In genomic region chr19:5848032-5848825, GRCm38 (mm10) we compare ENCODE assay signal across 8 mouse cellular contexts. TPM values are rescaled to one million over a fixed set of nuclear protein-coding genes. Genes with fewer than 3 reads are reported as not detected.
DNase-seq lines count a peak whose midpoint lies in the region; ATAC-seq and TF ChIP-seq lines count a peak whose summit lies in the region.

No protein-coding gene starts in this region.

- peak overlapping the region; percentile 43 for H3K9ac ChIP-seq in intestine, embryonic 15.5 days
- peak overlapping the region; percentile 85 for H3K9ac ChIP-seq in liver, embryonic 13.5 days
- peak overlapping the region; percentile 52 for H3K9ac ChIP-seq in neural tube, embryonic 11.5 days (ENCODE audit: low read length)

- H3K4me2 ChIP-seq in intestine, embryonic 15.5 days (replicated peaks), result peak overlapping the region; percentile 74
- peak overlapping the region; percentile 84 for H3K4me2 ChIP-seq in liver, embryonic 13.5 days
- H3K4me2 ChIP-seq in neural tube, embryonic 11.5 days (ENCODE audit: low read depth), result peak overlapping the region; percentile 2; the same call in 1 of the 2 replicates

- no peaks in the 10 kb centered on the region for H3K9me3 ChIP-seq in intestine, embryonic 15.5 days
- no peaks in the 10 kb centered on the region for H3K9me3 ChIP-seq in liver, embryonic 13.5 days (replicated peaks)
- no peaks in the 10 kb centered on the region for H3K9me3 ChIP-seq in neural tube, embryonic 11.5 days (ENCODE audit: control insufficient read depth, low read length)

- peak overlapping the region; percentile 96 for H3K4me3 ChIP-seq in testis, adult 2 months (ENCODE audit: control insufficient read depth, low read depth, low read length)
- peak overlapping the region; percentile 54 for H3K4me3 ChIP-seq in cerebellum, adult 2 months (replicated peaks; ENCODE audit: insufficient read depth, low read depth, low read length)
- no peak overlapping the region for H3K4me3 ChIP-seq in intestine, embryonic 15.5 days (replicated peaks)
- peak overlapping the region; percentile 66 for H3K4me3 ChIP-seq in liver, embryonic 13.5 days (replicated peaks)
- H3K4me3 ChIP-seq in neural tube, embryonic 11.5 days (ENCODE audit: low read depth, low read length), result no peak overlapping the region

- no peak for ATAC-seq in intestine, embryonic 15.5 days
- ATAC-seq in liver, embryonic 13.5 days (ENCODE audit: low read depth), result peak; percentile 62
- no peak for ATAC-seq in neural tube, embryonic 11.5 days (ENCODE audit: insufficient read depth, low FRiP score, low TSS enrichment)
- ATAC-seq in granulocyte monocyte progenitor cell, adult 5-6 weeks (replicated peaks; ENCODE audit: poor library complexity, severe bottlenecking), result no peak

- no peaks in the 10 kb centered on the region; the same call in 1 of the 2 replicates for H3K36me3 ChIP-seq in testis, adult 2 months (ENCODE audit: control insufficient read depth, insufficient read depth, low read length)
- H3K36me3 ChIP-seq in intestine, embryonic 15.5 days, result peaks cover 5% of the 10 kb centered on the region; the same call in 1 of the 2 replicates
- H3K36me3 ChIP-seq in liver, embryonic 13.5 days, result peaks cover 13% of the 10 kb centered on the region
- peaks cover 2% of the 10 kb centered on the region; the same call in 1 of the 2 replicates for H3K36me3 ChIP-seq in neural tube, embryonic 11.5 days (ENCODE audit: control insufficient read depth, insufficient read depth, low read length)

- peaks cover 30% of the 10 kb centered on the region for H3K4me1 ChIP-seq in testis, adult 2 months (ENCODE audit: control insufficient read depth, insufficient read depth, low read length)
- peaks cover 30% of the 10 kb centered on the region for H3K4me1 ChIP-seq in cerebellum, adult 2 months (ENCODE audit: control insufficient read depth, insufficient read depth, low read length)
- peaks cover 76% of the 10 kb centered on the region for H3K4me1 ChIP-seq in intestine, embryonic 15.5 days (replicated peaks)
- peaks cover 94% of the 10 kb centered on the region for H3K4me1 ChIP-seq in liver, embryonic 13.5 days (replicated peaks)
- peaks cover 45% of the 10 kb centered on the region for H3K4me1 ChIP-seq in neural tube, embryonic 11.5 days (ENCODE audit: control insufficient read depth, insufficient read depth, low read length)

- TF ChIP-seq CTCF in testis, adult 2 months (IDR thresholded peaks at IDR 0.05; ENCODE audit: control insufficient read depth, insufficient read depth, insufficient replicate concordance, low read depth, low read length), result no peak
- no peak for TF ChIP-seq CTCF in cerebellum, adult 2 months (IDR thresholded peaks at IDR 0.05; ENCODE audit: borderline replicate concordance, insufficient read depth, low read depth, low read length)

- peak overlapping the region; percentile 90 for H3K27ac ChIP-seq in testis, adult 2 months (ENCODE audit: control insufficient read depth, insufficient read depth, low read depth, low read length)
- peak overlapping the region; percentile 100 for H3K27ac ChIP-seq in cerebellum, adult 2 months (ENCODE audit: insufficient read depth, low read length)
- peak overlapping the region; percentile 99 for H3K27ac ChIP-seq in intestine, embryonic 15.5 days
- peak overlapping the region; percentile 99 for H3K27ac ChIP-seq in liver, embryonic 13.5 days
- peak overlapping the region; percentile 93 for H3K27ac ChIP-seq in neural tube, embryonic 11.5 days (ENCODE audit: low read depth, low read length)

- DNase-seq in testis, postnatal 14 days (ENCODE audit: low spot score), result no peak
- peak; percentile 82 to 83 for DNase-seq in cerebellum, adult 2 months
- DNase-seq in gastrocnemius, postnatal 14 days, result peak; percentile 69
- peak; percentile 79 for DNase-seq in liver, embryonic 13.5 days
- DNase-seq in neural tube, embryonic 11.5 days (ENCODE audit: low spot score), result no peak

- 7% methylated on average over 14 of the region's 14 CpGs for WGBS in cerebellum, adult 2 months
- 28% methylated on average over 14 of the region's 14 CpGs for WGBS in intestine, embryonic 15.5 days
- 27% methylated on average over 14 of the region's 14 CpGs for WGBS in liver, embryonic 13.5 days (ENCODE audit: insufficient replicate concordance)
- 60% methylated on average over 14 of the region's 14 CpGs for WGBS in neural tube, embryonic 11.5 days

- H3K27me3 ChIP-seq in testis, adult 2 months (ENCODE audit: control insufficient read depth, insufficient read depth, low read length), result no peaks in the 10 kb centered on the region
- no peaks in the 10 kb centered on the region for H3K27me3 ChIP-seq in cerebellum, adult 2 months (ENCODE audit: control insufficient read depth, insufficient read depth, low read length)
- no peaks in the 10 kb centered on the region for H3K27me3 ChIP-seq in intestine, embryonic 15.5 days (replicated peaks)
- H3K27me3 ChIP-seq in liver, embryonic 13.5 days, result no peaks in the 10 kb centered on the region
- no peaks in the 10 kb centered on the region for H3K27me3 ChIP-seq in neural tube, embryonic 11.5 days (ENCODE audit: control insufficient read depth, insufficient read depth, low read length)

- intact Hi-C loops in gastrocnemius, postnatal 14 days (cut with DNase I; ENCODE audit: low total_unique reads), result no loop called here

- TF ChIP-seq POLR2A in testis, adult 2 months (IDR thresholded peaks at IDR 0.05; ENCODE audit: control insufficient read depth, low read depth, low read length), result no peak
- 0 out of 2 replicates have a peak, but pooled peaks have one; percentile 20 for TF ChIP-seq POLR2A in cerebellum, adult 2 months (IDR thresholded peaks at IDR 0.05; ENCODE audit: borderline replicate concordance, insufficient read depth, low read length)

RNA-seq across cellular contexts. Expression of gene Frmd8, which starts 26.8 kb away (rescaled TPM):
- 25.3 and 28.1 TPM in 2 replicates for polyA plus RNA-seq in testis, adult 2 months (2012; rRNA removed)
- polyA plus RNA-seq in cerebellum, adult 2 months (2012; rRNA removed), result 23.4 and 28.3 TPM in 2 replicates
- total RNA-seq in gastrocnemius, postnatal 14 days (2021), result 1 to 10 TPM; 7.1 to 7.7 TPM
- 26.9 and 28.0 TPM in 2 replicates for polyA plus RNA-seq in intestine, embryonic 15.5 days (2015; fragmentation: Nextera tagmentation; extraction: Ambion mirVana)
- polyA plus RNA-seq in liver, embryonic 13.5 days (2015; fragmentation: Nextera tagmentation; extraction: Ambion mirVana), result 13.9 and 15.8 TPM in 2 replicates
- 19.9 and 20.7 TPM in 2 replicates for polyA plus RNA-seq in neural tube, embryonic 11.5 days (2014; fragmentation: Nextera tagmentation; extraction: Ambion mirVana)
- total RNA-seq in granulocyte monocyte progenitor cell, adult 5-6 weeks (2014; fragmentation: Nextera tagmentation), result 17.9 and 25.4 TPM in 2 replicates
- 19.0 and 28.4 TPM in 2 replicates for total RNA-seq in granulocyte monocyte progenitor cell, adult 5-6 weeks (2017)

RNA-seq across cellular contexts. Expression of gene Slc25a45, which starts 29.4 kb away (rescaled TPM):
- 20.1 and 26.1 TPM in 2 replicates for polyA plus RNA-seq in testis, adult 2 months (2012; rRNA removed)
- polyA plus RNA-seq in cerebellum, adult 2 months (2012; rRNA removed), result 4.3 and 5.0 TPM in 2 replicates
- total RNA-seq in gastrocnemius, postnatal 14 days (2021), result 1 to 10 TPM; 2.1 to 2.3 TPM
- polyA plus RNA-seq in intestine, embryonic 15.5 days (2015; fragmentation: Nextera tagmentation; extraction: Ambion mirVana), result 3.5 and 4.2 TPM in 2 replicates
- 5.7 and 6.8 TPM in 2 replicates for polyA plus RNA-seq in liver, embryonic 13.5 days (2015; fragmentation: Nextera tagmentation; extraction: Ambion mirVana)
- 0.74 and 1.7 TPM in 2 replicates for polyA plus RNA-seq in neural tube, embryonic 11.5 days (2014; fragmentation: Nextera tagmentation; extraction: Ambion mirVana)
- 38.2 and 44.5 TPM in 2 replicates for total RNA-seq in granulocyte monocyte progenitor cell, adult 5-6 weeks (2014; fragmentation: Nextera tagmentation)
- total RNA-seq in granulocyte monocyte progenitor cell, adult 5-6 weeks (2017), result 35.5 and 35.6 TPM in 2 replicates

RNA-seq across cellular contexts. Expression of gene Tigd3, which starts 45.7 kb away (rescaled TPM):
- 0.84 and 0.94 TPM in 2 replicates for polyA plus RNA-seq in testis, adult 2 months (2012; rRNA removed)
- polyA plus RNA-seq in cerebellum, adult 2 months (2012; rRNA removed), result 5.1 and 5.6 TPM in 2 replicates
- total RNA-seq in gastrocnemius, postnatal 14 days (2021), result under 1 TPM; 0.42 to 0.66 TPM
- polyA plus RNA-seq in intestine, embryonic 15.5 days (2015; fragmentation: Nextera tagmentation; extraction: Ambion mirVana), result 1.9 and 2.7 TPM in 2 replicates
- polyA plus RNA-seq in liver, embryonic 13.5 days (2015; fragmentation: Nextera tagmentation; extraction: Ambion mirVana), result 2.5 TPM in 2 replicates
- polyA plus RNA-seq in neural tube, embryonic 11.5 days (2014; fragmentation: Nextera tagmentation; extraction: Ambion mirVana), result 5.7 and 6.6 TPM in 2 replicates
- 1.1 and 2.5 TPM in 2 replicates for total RNA-seq in granulocyte monocyte progenitor cell, adult 5-6 weeks (2014; fragmentation: Nextera tagmentation)
- total RNA-seq in granulocyte monocyte progenitor cell, adult 5-6 weeks (2017), result 2.3 and 4.4 TPM in 2 replicates

Comparison
In these comparisons a context has a peak if more than half of its experiments do, and no peak if none do; other contexts are left out.
1. H3K4me3 ChIP-seq: peak in testis, adult 2 months (single experiment), cerebellum, adult 2 months (single experiment) and liver, embryonic 13.5 days (single experiment); none in intestine, embryonic 15.5 days (single experiment) and neural tube, embryonic 11.5 days (single experiment).
2. DNase-seq: peak in cerebellum, adult 2 months (2 of 2), gastrocnemius, postnatal 14 days (single experiment) and liver, embryonic 13.5 days (single experiment); none in testis, postnatal 14 days (single experiment) and neural tube, embryonic 11.5 days (single experiment).
3. H3K4me2 ChIP-seq: peak in every context shown above with its lines; median percentile 84 in liver, embryonic 13.5 days; 74 in intestine, embryonic 15.5 days; 2 in neural tube, embryonic 11.5 days.
4. Peak in every context shown above with its lines, with median percentiles within 50 percentile points of each other: H3K27ac ChIP-seq and H3K9ac ChIP-seq.